Mouse (Mus musculus) embryonic facial prominence, embryonic 10.5 days (tissue): Measurements from ENCODE around the gene Adgra1. TPM values are rescaled to one million over a fixed set of nuclear protein-coding genes. Genes with fewer than 3 reads are reported as not detected.
A peak's percentile ranks its signal among the peaks of the same experiment; 100 is the strongest.

Experiments used
- DNase-seq: peaks from one replicate; pipeline ENCODE4 v3.0.0-alpha.2; 2017; ENCODE audit warnings: low spot score
- H3K27ac ChIP-seq: fragments of 300-500 bp; sonication (generic); replicated peaks from 2 replicates; pipeline ENCODE4 v1.5.1; 2016; ENCODE audit warnings: mild to moderate bottlenecking
- H3K27me3 ChIP-seq: fragments of 300-500 bp; sonication (generic); replicated peaks from 2 replicates; pipeline ENCODE4 v1.6.1; 2016; ENCODE audit warnings: low read depth, mild to moderate bottlenecking; ENCODE audit not compliant: poor library complexity, severe bottlenecking
- H3K36me3 ChIP-seq: fragments of 300-500 bp; sonication (generic); replicated peaks from 2 replicates; pipeline ENCODE4 v1.6.1; 2016; ENCODE audit warnings: mild to moderate bottlenecking, moderate library complexity
- H3K4me1 ChIP-seq: fragments of 300-500 bp; sonication (generic); 2 replicates; pipeline ENCODE4 v1.6.1; 2016
- H3K4me3 ChIP-seq: fragments of 300-500 bp; sonication (generic); 2 replicates; pipeline ENCODE4 v1.5.1; 2016; ENCODE audit warnings: mild to moderate bottlenecking, moderate library complexity
- H3K9me3 ChIP-seq: fragments of 300-500 bp; sonication (generic); 2 replicates; pipeline ENCODE4 v1.6.1; 2016; ENCODE audit warnings: mild to moderate bottlenecking
- WGBS: fragments of 180-500 bp; shearing (Covaris S2); methylation state at CpG from one replicate; pipeline ENCODE4 v1.1.7; 2016; 5-methylcytosine and 5-hydroxymethylcytosine counted together
- polyA plus RNA-seq: library from polyadenylated mRNA; unstranded; fragments of >200 nt; fragmentation: Nextera tagmentation; extraction: Ambion mirVana; gene quantifications from 2 replicates; pipeline ENCODE4 v1.2.1, GENCODE M21; 2016

Gene Adgra1
- polyA plus RNA-seq, 1 experiment from 2014 or later, result 1.00 TPM

DNA sequence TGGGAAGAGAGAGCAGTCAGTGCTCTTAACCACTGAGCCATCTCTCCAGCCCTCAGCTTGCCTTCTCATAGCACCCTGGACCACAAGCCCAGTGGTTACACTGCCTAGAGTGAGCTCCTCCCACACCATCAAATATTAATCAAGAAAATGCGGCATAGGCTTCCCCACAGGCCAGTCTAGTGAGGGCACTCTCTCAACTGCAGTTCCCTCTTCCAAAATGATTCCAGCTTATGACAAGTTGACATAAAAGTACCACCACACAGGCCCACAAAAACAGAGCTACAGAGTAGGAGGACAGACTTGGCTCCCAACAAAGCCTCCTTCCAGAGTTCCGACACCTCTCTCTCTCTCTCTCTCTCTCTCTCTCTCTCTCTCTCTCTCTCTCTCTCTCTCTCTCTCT lies 29.1 kb downstream of the Adgra1 start:
- DNase-seq, result no peak
- Histone ChIP-seq H3K27me3 (no peaks in the 10 kb centered on the region), H3K4me3 (no peak overlapping the region), H3K4me1 (no peaks in the 10 kb centered on the region), H3K36me3 (no peaks in the 10 kb centered on the region), H3K27ac (no peak overlapping the region), H3K9me3 (no peaks in the 10 kb centered on the region)
- 85% methylated on average over 2 of the region's 2 CpGs for WGBS

DNA sequence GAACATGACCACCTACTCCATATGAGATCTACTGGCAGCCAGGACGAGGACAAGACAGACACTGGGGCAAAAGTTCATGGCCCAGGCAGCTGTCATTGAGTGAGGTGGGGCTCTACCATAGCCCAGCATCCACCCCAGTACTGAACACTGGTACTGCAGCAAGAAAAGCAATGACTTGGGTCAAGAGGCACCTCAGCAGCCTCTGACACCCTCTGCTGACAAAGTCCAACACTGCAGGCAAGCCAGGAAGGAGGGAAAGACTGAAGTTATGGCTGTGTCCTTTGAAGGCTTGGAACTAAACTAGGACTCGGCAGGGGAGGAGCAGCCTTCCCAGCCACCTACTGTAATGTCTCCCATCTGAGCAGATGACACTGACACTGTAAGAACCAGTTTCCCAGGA lies 30.3 kb downstream of the Adgra1 start:
- Histone ChIP-seq H3K27ac (no peak overlapping the region), H3K4me1 (no peaks in the 10 kb centered on the region), H3K36me3 (no peaks in the 10 kb centered on the region), H3K27me3 (no peaks in the 10 kb centered on the region), H3K9me3 (no peaks in the 10 kb centered on the region), H3K4me3 (no peak overlapping the region)
- DNase-seq, result peak; percentile 16
- 63% methylated on average over 2 of the region's 2 CpGs for WGBS

DNA sequence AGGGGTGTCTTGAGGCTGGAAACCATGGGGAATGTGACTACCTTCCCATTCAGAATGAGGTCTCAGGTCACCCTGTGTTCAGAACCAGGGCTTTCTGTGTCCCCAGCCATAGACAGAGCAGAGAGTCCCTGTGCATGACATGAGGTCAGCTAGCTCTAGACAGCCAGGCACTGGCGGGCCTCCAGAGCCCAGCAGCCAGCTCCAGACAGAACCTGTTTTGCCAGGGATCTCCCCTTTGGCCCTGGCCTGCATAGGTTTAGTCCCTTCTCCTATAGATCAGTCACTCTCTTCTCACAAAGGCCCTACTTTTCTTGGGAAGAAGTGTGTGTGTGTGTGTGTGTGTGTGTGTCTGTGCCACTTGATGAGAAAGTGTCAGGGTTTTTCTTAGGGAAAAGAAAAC lies 30.9 kb downstream of the Adgra1 start:
- WGBS, result 60% methylated on average over 1 of the region's 1 CpGs
- Histone ChIP-seq H3K4me3 (no peak overlapping the region), H3K36me3 (no peaks in the 10 kb centered on the region)

DNA sequence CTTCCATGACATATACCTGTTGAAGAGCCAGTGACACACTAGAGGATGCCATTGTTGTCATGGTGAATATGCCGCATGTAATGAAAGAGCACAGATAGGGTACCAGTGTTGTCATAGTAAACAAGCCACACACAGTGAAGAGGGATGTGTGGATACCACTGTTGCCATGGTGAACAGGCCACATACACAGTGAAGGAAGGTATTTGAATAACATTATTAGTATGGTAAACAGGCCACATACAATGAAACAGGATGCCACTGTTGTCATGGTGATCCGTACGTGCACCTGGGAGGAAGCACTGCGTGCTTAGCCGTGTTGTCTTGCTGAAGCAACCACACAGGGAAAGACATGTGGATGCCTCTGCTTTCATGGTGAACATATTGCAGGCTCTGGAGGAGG lies 37.0 kb downstream of the Adgra1 start:
- no peaks in the 10 kb centered on the region for H3K9me3 ChIP-seq
- H3K4me1 ChIP-seq, result 0 out of 2 replicates have a peak, but pooled peaks cover 3% of the 10 kb centered on the region
- H3K27me3 ChIP-seq, result no peaks in the 10 kb centered on the region
- 90% methylated on average over 5 of the region's 5 CpGs for WGBS
- H3K36me3 ChIP-seq, result no peaks in the 10 kb centered on the region
- H3K27ac ChIP-seq, result no peak overlapping the region
- DNase-seq, result no peak
- H3K4me3 ChIP-seq, result no peak overlapping the region

More for the DNA sequence above, 30.9 kb downstream of the Adgra1 start:
- Histone ChIP-seq H3K4me1 (no peaks in the 10 kb centered on the region), H3K9me3 (no peaks in the 10 kb centered on the region), H3K27ac (no peak overlapping the region), H3K27me3 (no peaks in the 10 kb centered on the region)
- no peak for DNase-seq

DNA sequence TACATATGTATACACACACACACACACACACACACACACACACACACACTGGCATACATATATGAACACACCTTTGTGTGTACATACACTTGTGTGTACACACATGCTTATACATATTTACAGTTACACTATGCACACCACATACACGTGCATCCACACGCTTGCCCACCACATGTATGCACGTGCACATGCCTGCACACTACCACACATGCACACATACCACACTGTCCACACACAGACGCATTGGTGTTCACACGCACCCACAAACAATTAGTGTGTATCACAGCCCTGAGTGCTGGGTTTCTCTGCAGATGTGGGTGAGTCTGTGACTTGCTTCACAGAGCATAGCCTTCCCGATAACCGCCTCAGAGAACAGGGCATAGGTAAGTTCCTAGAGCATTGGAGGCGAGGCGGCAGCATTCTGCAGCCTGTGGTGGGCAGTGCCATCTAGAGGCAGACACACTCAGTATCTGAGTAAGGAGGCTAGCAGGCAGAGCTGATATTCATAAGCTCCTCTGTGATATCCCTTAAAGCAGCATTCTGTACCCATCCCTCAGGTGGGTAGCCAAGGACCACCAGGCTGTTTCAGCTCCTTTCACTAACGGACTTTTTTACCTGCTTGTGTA lies 43.3 kb downstream of the Adgra1 start:
- H3K4me3 ChIP-seq, result no peak overlapping the region
- no peaks in the 10 kb centered on the region for H3K27me3 ChIP-seq
- DNase-seq, result peak; percentile 31
- no peak overlapping the region for H3K27ac ChIP-seq
- 73% methylated on average over 10 of the region's 10 CpGs for WGBS
- 0 out of 2 replicates have a peak, but pooled peaks cover 3% of the 10 kb centered on the region for H3K4me1 ChIP-seq
- H3K9me3 ChIP-seq, result no peaks in the 10 kb centered on the region
- H3K36me3 ChIP-seq, result no peaks in the 10 kb centered on the region

DNA sequence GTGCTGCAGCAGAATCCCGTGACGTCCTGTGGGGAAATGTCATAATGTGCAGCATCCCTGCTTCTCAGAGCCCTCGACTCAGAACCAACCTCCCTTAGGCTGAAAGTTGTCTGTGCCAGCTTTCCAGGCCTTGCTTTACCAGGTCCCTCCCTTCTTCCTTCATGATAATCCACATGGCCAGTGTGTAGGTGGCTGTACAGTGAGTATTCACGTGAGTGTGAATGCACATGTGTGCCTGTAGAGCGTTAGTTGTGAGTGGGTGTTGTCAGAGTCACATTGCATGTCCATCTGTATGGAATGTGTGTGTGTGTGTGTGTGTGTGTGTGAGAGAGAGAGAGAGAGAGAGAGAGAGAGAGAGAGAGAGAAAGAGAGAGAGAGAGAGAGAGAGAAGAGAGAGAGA lies 44.1 kb downstream of the Adgra1 start:
- Histone ChIP-seq H3K27me3 (no peaks in the 10 kb centered on the region), H3K36me3 (no peaks in the 10 kb centered on the region), H3K4me3 (no peak overlapping the region), H3K4me1 (no peaks in the 10 kb centered on the region), H3K27ac (no peak overlapping the region), H3K9me3 (no peaks in the 10 kb centered on the region)
- 87% methylated on average over 5 of the region's 5 CpGs for WGBS
- DNase-seq, result no peak

DNA sequence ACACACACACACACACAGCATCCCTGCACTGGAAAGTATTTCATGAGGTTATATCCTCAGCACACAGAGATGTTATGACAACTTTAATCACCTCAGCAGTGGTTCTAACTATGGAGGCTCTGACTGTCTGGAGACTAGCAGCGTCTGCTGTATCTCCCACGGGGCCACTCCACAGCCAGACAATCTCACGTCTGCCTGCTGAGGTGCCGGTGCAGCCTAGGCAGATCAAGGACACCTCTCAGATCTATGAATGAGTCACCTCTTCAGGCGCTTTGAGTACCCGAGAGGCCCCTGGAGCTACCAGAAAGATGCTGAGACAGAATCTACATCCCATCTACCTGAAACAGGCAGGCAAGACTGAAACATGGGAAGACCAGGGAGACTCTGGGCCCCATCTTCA lies 44.6 kb downstream of the Adgra1 start:
- Histone ChIP-seq H3K9me3 (no peaks in the 10 kb centered on the region), H3K4me1 (no peaks in the 10 kb centered on the region), H3K36me3 (no peaks in the 10 kb centered on the region), H3K27ac (no peak overlapping the region), H3K4me3 (no peak overlapping the region), H3K27me3 (no peaks in the 10 kb centered on the region)
- WGBS, result 72% methylated on average over 6 of the region's 6 CpGs
- DNase-seq, result no peak

DNA sequence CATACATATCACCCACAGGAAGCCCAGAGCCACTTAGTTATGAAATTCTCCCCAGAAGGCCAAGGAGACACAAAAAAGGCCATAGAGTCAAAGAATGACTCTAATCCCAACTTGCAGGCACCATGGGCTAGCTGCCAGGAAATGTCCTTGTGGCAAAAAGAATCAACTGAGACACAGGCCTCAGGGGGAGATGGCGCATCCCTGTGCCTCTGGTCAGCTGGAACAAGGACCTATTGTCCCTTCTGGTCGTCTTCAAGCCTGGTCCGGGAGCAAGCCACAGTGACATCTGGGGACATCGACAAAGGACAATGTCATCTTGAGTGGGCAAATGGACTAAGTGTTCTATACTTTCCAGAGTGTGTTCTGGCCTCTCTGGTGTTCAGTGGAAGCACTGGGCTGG lies 49.6 kb downstream of the Adgra1 start:
- H3K4me3 ChIP-seq, result no peak overlapping the region
- WGBS, result 58% methylated on average over 4 of the region's 4 CpGs
- no peak for DNase-seq
- H3K36me3 ChIP-seq, result no peaks in the 10 kb centered on the region
- no peaks in the 10 kb centered on the region for H3K9me3 ChIP-seq
- no peaks in the 10 kb centered on the region for H3K4me1 ChIP-seq
- no peak overlapping the region for H3K27ac ChIP-seq
- no peaks in the 10 kb centered on the region for H3K27me3 ChIP-seq

DNA sequence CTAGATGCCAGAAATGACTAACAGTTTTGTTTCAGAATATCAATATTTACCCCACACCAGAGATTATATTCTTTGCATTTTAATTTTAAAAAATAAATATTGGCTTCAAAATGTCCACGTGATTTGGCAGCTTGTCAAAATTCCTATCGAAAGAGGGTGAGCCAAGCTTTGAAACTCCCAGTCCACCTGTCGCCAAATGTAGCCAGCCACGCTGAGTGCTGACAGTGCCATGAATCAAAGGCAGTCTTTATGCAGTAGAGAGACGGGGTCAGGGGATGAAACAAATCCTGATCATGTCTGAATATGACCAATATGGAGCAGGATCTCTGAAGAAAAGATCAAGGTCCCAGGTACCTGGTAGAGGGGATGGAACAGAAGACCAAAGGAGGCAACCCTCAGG lies 57.8 kb downstream of the Adgra1 start:
- no peak for DNase-seq
- Histone ChIP-seq H3K27ac (no peak overlapping the region), H3K27me3 (peaks cover 50% of the 10 kb centered on the region), H3K36me3 (no peaks in the 10 kb centered on the region), H3K4me1 (peaks cover 12% of the 10 kb centered on the region), H3K9me3 (no peaks in the 10 kb centered on the region), H3K4me3 (no peak overlapping the region)
- 82% methylated on average over 5 of the region's 5 CpGs for WGBS

DNA sequence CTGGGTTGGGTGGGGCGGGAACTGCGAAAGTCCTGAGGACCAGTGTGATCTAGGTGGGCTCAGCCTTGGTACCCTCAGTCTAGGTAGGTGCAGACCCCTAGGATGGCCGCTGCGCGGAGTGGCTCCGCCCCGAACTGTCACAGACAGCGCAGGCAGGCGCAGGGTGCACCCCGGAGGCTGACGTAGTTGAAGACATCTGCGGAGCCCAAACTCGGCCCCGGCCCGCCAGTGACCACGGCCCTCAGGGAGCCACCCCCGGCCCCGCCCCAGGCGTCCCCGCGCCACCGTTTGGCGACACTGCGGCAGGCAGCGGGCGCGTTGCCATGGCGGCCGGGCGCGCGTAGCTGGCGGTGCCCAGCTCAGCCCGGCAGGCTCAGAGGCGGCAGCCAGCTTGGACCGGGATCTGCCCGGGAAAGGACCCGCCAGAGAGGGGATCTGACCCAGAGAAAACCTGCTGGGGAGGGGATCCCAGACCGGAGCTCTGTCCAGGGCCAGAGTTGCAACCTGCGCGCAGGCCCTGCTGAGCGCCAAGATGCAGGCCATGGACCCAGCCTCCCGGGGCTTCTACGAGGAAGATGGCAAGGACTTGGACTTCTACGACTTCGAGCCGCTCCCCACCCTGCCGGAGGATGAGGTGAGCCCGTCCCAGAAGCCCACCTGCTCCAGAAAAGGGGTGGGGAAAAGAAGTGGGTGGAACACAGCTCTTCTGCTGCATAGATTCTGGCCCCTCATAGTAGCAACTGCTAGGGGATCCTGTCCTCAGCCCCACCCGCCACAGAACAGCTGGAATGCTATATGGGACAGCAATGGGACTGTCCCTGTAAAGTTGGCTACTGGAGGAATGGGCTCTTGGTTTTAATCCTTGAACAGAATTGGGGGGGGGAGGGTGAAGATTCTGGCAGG lies 60.9 kb downstream of the Adgra1 start, which contains the start of gene Kndc1:
Gene Kndc1, plus strand, starts transcription at position 42 of the 903 bp plus-strand sequence.
- DNase-seq, result peak; percentile 52
- H3K27me3 ChIP-seq, result peaks cover 76% of the 10 kb centered on the region
- no peaks in the 10 kb centered on the region for H3K9me3 ChIP-seq
- H3K36me3 ChIP-seq, result no peaks in the 10 kb centered on the region
- H3K4me1 ChIP-seq, result peaks cover 12% of the 10 kb centered on the region
- 1% methylated on average over 50 of the region's 50 CpGs for WGBS
- H3K4me3 ChIP-seq, result peak within 1 kb of the TSS; percentile 69
- no peak within 1 kb of the TSS for H3K27ac ChIP-seq

DNA sequence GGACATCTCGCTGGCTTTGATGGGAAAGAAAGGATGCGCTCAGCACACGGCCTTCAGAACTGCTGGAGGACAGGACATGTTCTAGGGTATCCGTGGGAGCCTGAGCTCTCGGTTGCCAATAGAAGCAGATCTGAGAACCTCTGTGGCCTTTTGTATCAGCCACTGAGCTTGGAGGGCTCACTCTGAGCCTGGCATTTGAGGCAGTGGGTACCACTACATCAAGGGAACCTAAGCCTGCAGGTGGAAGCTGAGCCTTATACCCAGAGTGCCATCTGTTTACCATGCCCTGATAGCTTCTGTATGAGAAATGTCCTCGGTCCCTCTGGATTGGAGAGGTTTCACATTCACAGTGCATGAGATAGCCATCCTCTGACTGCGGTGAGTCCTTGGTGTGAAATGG lies 62.3 kb downstream of the Adgra1 start:
- Histone ChIP-seq H3K36me3 (no peaks in the 10 kb centered on the region), H3K4me3 (no peak overlapping the region), H3K27me3 (peaks cover 76% of the 10 kb centered on the region), H3K27ac (no peak overlapping the region), H3K4me1 (peaks cover 12% of the 10 kb centered on the region), H3K9me3 (no peaks in the 10 kb centered on the region)
- WGBS, result 85% methylated on average over 7 of the region's 7 CpGs
- no peak for DNase-seq

DNA sequence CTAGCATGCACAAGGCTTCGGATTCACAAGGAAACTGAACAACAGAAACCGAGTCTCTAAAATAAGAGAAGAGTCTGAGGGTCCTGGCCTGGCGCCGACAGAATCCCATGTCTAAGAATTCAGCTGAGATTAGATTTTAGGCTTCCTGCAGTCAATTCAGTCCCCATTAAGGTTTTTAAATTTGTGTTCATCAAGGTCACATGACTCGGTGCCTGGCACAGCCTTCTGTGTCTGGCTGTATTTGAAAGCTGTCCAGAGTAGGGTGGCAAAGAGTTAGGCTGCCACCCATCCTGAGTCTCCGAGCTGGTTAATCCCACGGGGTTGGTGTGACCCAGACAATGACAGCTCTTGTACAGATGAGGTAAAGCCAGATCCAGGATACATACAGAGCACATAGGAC lies 62.8 kb downstream of the Adgra1 start:
- Histone ChIP-seq H3K4me3 (no peak overlapping the region), H3K9me3 (no peaks in the 10 kb centered on the region), H3K27me3 (peaks cover 75% of the 10 kb centered on the region), H3K27ac (no peak overlapping the region), H3K4me1 (peaks cover 12% of the 10 kb centered on the region), H3K36me3 (no peaks in the 10 kb centered on the region)
- no peak for DNase-seq
- 84% methylated on average over 7 of the region's 7 CpGs for WGBS

DNA sequence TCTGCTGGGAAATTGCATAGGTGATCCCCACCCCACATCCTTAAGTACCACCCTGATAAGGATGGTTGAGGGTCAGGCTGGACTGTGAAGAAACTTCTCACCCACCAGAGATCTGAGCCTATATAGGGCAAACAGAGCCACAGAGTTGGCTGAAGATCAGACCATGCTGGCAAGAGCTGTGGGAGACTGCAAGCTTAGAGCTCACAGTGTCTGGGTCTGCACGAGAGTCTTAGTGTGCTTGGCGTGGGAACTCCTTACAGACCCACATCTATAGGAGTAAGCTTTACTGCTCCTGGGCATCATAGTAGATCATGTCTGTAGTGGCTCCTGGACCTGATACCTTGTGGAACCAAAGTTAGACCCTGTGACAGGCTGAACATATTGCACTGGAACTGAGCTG lies 64.6 kb downstream of the Adgra1 start:
- H3K4me3 ChIP-seq, result no peak overlapping the region
- peaks cover 64% of the 10 kb centered on the region for H3K27me3 ChIP-seq
- no peak overlapping the region for H3K27ac ChIP-seq
- 87% methylated on average over 2 of the region's 2 CpGs for WGBS
- no peaks in the 10 kb centered on the region for H3K9me3 ChIP-seq
- DNase-seq, result no peak
- H3K4me1 ChIP-seq, result peaks cover 12% of the 10 kb centered on the region
- no peaks in the 10 kb centered on the region for H3K36me3 ChIP-seq
